Mouse (Mus musculus): ENCODE data around the gene Lhpp.

Lhpp gene

GRCm38 (mm10) chr7:132713483-132714126 is 103.2 kb downstream of the Lhpp start:
- no peak for DNase-seq

GRCm38 (mm10) chr7:132714236-132714923 is 103.9 kb downstream of the Lhpp start:
- no peak for DNase-seq

DNA sequence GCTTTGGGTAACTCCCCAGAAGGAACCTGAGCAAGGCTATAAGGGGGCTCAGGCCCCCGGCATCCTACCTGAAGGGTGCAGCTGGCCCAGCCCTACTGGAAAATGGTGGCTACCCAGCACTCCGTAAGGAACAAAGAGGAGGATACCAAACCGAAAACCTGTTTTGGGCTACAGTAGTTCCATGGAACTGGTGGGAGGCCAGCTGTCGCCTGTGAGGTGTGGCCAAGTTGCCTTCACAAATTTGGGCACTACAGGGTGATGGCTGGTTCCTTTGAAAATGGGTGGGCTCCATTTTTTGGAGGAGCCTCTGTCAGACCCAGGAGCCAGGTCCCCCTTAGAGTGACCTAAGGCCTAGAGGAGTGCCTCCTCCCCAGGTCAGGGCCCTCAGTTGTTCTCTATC is 104.8 kb downstream of the Lhpp start:
- no peak for DNase-seq

DNA sequence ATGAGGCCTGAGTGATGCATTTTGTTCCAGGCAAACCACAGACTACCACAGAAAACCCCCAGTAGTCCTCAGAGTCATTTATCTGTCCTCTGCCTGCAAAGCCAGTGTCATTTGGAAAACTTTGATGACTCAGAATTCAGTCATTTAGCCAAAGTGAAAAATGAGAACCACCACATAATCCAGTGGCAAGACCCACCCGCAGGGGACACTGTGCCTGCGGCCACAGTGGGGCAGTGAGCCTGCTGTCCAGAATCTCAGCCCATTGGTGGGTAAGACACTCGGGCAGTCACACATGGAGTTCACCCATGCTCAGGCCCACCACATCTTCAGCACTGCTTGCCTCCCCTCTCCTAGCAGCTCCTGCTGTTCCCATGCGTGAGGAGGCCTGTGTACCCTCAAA is 109.1 kb downstream of the Lhpp start:
- no peak for DNase-seq

GRCm38 (mm10) chr7:132720562-132720961 is 110.1 kb downstream of the Lhpp start:
- DNase-seq = no peak

- DNase-seq = no peak
Observed at GRCm38 (mm10) chr7:132722401-132723370, 112.2 kb downstream of the Lhpp start.

GRCm38 (mm10) chr7:132723906-132724305 is 113.5 kb downstream of the Lhpp start:
- no peak for DNase-seq

- no peak for DNase-seq
Observed at GRCm38 (mm10) chr7:132724501-132725062, 114.1 kb downstream of the Lhpp start.

GRCm38 (mm10) chr7:132726106-132726861 is 115.8 kb downstream of the Lhpp start:
- no peak for DNase-seq

DNA sequence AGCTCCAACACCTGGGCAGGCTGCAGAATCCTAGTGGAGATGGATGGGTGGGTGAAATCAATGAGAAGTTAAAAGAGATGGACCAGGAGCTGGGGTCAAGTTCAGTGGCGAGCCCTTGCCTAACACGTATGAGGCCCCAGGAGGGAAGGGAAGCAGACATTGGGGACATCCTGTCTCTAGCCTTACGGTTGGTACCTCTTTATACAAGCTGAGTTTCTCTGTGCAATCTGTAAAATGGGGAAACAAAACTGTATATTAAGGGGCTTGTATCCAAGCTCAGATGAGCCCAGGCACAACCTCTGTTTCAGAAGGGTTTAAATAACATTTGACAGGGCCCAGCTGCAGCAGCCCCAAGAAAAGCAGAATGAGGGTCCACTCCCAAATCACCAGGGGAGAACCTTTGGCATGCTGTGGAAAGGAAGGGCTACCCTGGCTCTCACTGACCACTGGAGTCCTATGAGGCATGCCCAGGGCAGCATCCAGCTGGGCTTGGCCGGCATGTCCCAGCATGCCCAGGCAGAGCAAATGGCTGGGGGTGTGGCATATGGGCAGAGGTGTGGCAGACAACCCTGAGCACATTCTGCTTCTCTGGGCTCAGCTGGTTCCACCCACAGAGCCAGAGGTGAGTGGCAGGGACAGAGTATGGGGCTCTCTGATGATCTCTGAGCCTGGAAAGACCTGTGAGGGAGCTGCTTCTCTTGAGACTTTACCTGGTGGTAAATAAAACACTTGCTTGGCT is 118.8 kb downstream of the Lhpp start:
- DNase-seq = no peak

- no peak for DNase-seq
Observed at GRCm38 (mm10) chr7:132730510-132730909, 120.1 kb downstream of the Lhpp start.

DNA sequence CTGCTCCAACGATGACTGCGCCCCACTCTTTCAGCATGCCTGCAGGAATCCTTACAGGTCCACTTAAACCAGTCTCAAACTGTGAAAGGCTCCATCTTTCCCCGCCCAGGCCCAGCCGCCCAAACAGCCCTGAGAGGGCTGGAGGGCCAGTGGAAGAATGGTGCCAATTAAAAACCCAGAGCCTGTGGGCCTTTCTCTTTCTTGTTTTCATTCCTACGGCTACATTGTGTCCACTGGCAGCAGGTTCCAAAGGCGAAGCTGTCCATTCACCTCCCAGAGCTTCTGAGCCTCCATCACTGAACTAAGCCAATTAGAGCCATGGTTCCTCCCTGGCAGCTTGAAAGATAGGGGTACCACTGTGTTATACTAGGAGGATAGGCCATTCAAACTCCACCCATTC is 121.1 kb downstream of the Lhpp start:
- no peak for DNase-seq

DNA sequence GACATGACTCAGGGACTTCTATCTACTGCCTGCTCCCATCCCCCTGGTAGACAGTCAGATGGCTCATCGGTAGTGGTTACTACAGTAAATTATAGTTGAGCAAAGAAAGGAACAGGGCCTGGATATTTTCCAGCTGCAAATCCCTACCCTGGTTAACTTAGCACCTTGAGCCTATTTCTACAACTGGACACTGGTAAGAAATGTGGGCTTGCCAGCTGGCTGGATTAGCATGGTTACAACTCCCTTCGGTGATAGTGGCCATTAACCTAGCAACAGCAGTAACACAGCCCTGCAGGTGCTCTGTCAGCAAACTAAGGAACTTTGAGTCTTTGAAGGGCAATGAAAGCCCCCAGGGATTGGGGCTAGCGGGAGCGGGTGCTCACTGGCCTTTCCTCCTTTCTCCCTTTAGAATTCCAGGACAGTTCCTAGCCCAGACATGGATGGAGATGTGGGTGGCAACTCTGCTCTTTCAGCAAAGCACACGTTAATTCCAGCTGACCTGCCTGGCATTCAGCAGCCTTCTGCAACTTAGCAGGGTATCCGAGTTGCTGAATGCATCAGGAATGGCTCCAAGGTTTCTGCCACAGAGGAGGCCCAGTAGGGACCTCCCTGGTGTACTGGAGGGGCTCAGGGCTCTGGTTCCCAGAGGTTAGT is 121.8 kb downstream of the Lhpp start:
- DNase-seq = no peak

DNA sequence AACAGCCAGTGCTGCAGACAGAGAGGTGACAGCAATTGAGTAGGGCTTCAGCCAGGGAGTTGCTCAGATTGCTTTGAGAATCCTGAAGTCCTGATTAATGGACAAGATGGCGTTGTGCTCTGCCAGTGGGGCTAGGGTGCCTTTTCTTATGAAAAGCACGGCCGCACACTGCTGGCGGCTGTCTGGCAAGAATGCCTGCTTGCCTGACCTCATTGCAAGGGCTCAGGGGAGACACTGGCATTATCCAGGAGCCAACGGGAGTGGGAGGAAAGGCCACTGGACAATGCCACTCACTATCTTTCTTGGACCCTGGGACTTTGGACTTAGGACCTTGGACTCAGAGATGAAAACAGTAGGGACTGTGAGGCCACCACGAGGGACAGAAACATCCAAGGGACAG is 123.1 kb downstream of the Lhpp start:
- DNase-seq = no peak

GRCm38 (mm10) chr7:132734222-132734621 is 123.8 kb downstream of the Lhpp start:
- no peak for DNase-seq

GRCm38 (mm10) chr7:132735145-132735544 is 124.7 kb downstream of the Lhpp start:
- DNase-seq = peak; percentile 85 to 92

DNA sequence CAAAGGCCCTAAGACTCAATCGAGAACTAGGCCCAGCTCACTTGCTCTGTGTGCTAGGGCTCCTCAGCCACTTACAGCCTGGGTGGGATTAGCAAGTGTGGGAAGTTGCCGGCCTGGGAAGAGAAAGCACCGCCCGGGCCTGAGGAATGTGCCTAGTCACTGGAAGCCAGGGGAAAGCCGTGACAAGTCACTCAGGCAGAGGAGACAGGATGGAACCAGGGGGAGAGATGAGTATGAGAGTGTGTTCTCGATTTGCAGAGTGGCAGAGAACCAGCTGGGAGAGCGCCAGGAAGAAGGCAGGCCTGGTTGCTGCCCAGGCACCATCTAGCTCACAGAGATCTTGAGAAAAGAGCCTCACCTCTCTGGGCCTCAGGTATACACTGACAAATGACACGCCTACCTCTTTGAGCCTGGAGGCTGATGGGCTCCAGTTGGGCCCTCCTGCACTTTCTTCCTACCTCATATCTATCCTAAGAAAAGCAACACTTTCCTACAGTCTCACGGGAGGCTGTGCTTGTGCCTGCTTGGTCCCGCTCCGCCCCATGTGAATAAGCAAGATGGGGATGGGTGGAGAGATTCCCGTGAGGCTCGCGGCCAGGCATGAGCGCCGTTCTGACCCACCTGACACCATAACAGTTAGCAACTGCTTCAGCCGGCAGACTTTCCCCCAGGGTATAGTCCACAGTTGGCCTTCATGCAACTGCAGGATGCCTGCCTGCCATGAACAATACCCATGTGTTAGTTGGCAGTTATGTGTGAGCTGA is 125.8 kb downstream of the Lhpp start:
- DNase-seq = peak in 1 of 2 experiments; percentile 26

DNA sequence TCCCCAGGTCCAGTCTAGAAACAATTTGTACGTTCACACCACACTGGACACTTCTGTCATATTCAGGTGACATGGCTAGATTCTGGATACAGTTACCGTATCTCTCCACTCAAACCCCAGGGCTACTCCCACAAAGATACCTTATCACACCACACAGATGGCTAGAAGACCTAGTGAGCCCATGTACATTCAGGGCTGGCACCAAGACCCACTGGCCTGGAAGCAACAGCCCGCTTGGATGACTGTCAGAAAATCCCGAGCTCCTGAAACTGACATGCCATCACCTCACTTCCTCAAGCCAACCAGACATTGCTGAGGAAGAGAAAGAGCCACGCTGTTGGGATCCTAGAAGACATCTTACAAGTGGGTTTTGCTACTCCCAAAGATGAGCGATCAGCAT is 128.4 kb downstream of the Lhpp start:
- no peak for DNase-seq

GRCm38 (mm10) chr7:132739829-132740228 is 129.4 kb downstream of the Lhpp start:
- DNase-seq = no peak

GRCm38 (mm10) chr7:132742912-132743311 is 132.5 kb downstream of the Lhpp start:
- DNase-seq = no peak

Measured in thymus, adult 18-20 months (tissue).